Mouse (Mus musculus) intestine, embryonic 16.5 days (tissue): ENCODE results near the gene Ndufa11. TPM values are rescaled to one million over a fixed set of nuclear protein-coding genes. Genes with fewer than 3 reads are reported as not detected.
A peak's percentile ranks its signal among the peaks of the same experiment; 100 is the strongest.

Source experiments
- ATAC-seq: fragments of 200-750 bp; cut with Nextera tagmentation; 2 replicates; pipeline ENCODE4 v1.8.0; 2017; ENCODE audit warnings: moderate TSS enrichment, moderate library complexity
- H3K27ac ChIP-seq: fragments of 300-500 bp; sonication (generic); 2 replicates; pipeline ENCODE4 v1.5.1; 2014; ENCODE audit warnings: mild to moderate bottlenecking, low read length
- H3K27me3 ChIP-seq: fragments of 300-500 bp; sonication (generic); replicated peaks from 2 replicates; pipeline ENCODE4 v1.6.1; 2014; ENCODE audit warnings: low read length, control low read depth, mixed read lengths; ENCODE audit not compliant: control insufficient read depth, insufficient read depth
- H3K36me3 ChIP-seq: fragments of 300-500 bp; sonication (generic); 2 replicates; pipeline ENCODE4 v1.6.1; 2014; ENCODE audit warnings: low read length, control low read depth; ENCODE audit not compliant: control insufficient read depth, insufficient read depth
- H3K4me1 ChIP-seq: fragments of 300-500 bp; sonication (generic); 2 replicates; pipeline ENCODE4 v1.6.1; 2014; ENCODE audit warnings: low read length, control low read depth, mixed read lengths; ENCODE audit not compliant: control insufficient read depth, insufficient read depth
- H3K4me2 ChIP-seq: fragments of 300-500 bp; sonication (generic); 2 replicates; pipeline ENCODE4 v1.6.1; 2014; ENCODE audit warnings: low read depth, low read length, control low read depth
- H3K4me3 ChIP-seq: fragments of 300-500 bp; sonication (generic); 2 replicates; pipeline ENCODE4 v1.5.1; 2014; ENCODE audit warnings: mild to moderate bottlenecking, low read length
- H3K9ac ChIP-seq: fragments of 300-500 bp; sonication (generic); 2 replicates; pipeline ENCODE4 v1.6.1; 2014; ENCODE audit warnings: low read depth, low read length
- H3K9me3 ChIP-seq: fragments of 300-500 bp; sonication (generic); 2 replicates; pipeline ENCODE4 v1.6.1; 2016; ENCODE audit warnings: low read length, control low read depth; ENCODE audit not compliant: control insufficient read depth
- whole genome bisulfite sequencing: fragments of 180-500 bp; shearing (Covaris S2); extraction: QIAGEN DNeasy Blood & Tissue Kit; methylation state at CpG from one replicate; pipeline ENCODE4 v1.1.7; 2014; 5-methylcytosine and 5-hydroxymethylcytosine counted together
- polyA plus RNA-seq: library from polyadenylated mRNA; unstranded; fragments of >200 nt; fragmentation: Nextera tagmentation; extraction: Ambion mirVana; gene quantifications from 2 replicates; pipeline ENCODE4 v1.2.1, GENCODE M21; 2015

The Ndufa11 gene
- polyA plus RNA-seq, 1 experiment from 2014 or later: 530 TPM

- Histone ChIP-seq H3K27ac (no peak overlapping the region), H3K4me1 (peaks cover 32% of the 10 kb centered on the region), H3K27me3 (peaks cover 32% of the 10 kb centered on the region), H3K9me3 (no peaks in the 10 kb centered on the region), H3K4me2 (no peak overlapping the region), H3K4me3 (no peak overlapping the region), H3K36me3 (no peaks in the 10 kb centered on the region), H3K9ac (no peak overlapping the region)
- WGBS: 30% methylated on average over 15 of the region's 15 CpGs
- no peak for ATAC-seq
Measured at GRCm38 (mm10) chr17:56753452-56753851, 35.9 kb downstream of the Ndufa11 start.

GRCm38 (mm10) chr17:56754271-56755185 lies 37.0 kb downstream of the Ndufa11 start:
- peaks cover 32% of the 10 kb centered on the region for H3K4me1 ChIP-seq
- H3K4me2 ChIP-seq: peak overlapping the region; percentile 40
- H3K27ac ChIP-seq: no peak overlapping the region
- H3K27me3 ChIP-seq: peaks cover 32% of the 10 kb centered on the region
- peak overlapping the region; percentile 36 for H3K9ac ChIP-seq
- no peaks in the 10 kb centered on the region for H3K9me3 ChIP-seq
- peak overlapping the region; percentile 20 for H3K4me3 ChIP-seq
- H3K36me3 ChIP-seq: no peaks in the 10 kb centered on the region
- WGBS: 19% methylated on average over 36 of the region's 36 CpGs
- ATAC-seq: 0 out of 2 replicates have a peak, but pooled peaks have one; percentile 8

- peaks cover 38% of the 10 kb centered on the region for H3K4me1 ChIP-seq
- no peak overlapping the region for H3K27ac ChIP-seq
- peak overlapping the region; percentile 65 for H3K4me3 ChIP-seq
- H3K4me2 ChIP-seq: peak overlapping the region; percentile 100
- peak overlapping the region; percentile 80 for H3K9ac ChIP-seq
- peak; percentile 25 for ATAC-seq
- 1% methylated on average over 47 of the region's 51 CpGs for WGBS
- H3K27me3 ChIP-seq: peaks cover 30% of the 10 kb centered on the region
- no peaks in the 10 kb centered on the region for H3K36me3 ChIP-seq
- H3K9me3 ChIP-seq: no peaks in the 10 kb centered on the region
Measured at GRCm38 (mm10) chr17:56756703-56757399, 39.3 kb downstream of the Ndufa11 start.

GRCm38 (mm10) chr17:56757416-56758123 lies 40.0 kb downstream of the Ndufa11 start, which contains the start of gene Nrtn:
Gene Nrtn, minus strand, starts transcription at chr17:56757530.
- H3K9ac ChIP-seq: peak within 1 kb of the TSS; percentile 80
- ATAC-seq: peak; percentile 69
- peaks cover 43% of the 10 kb centered on the region for H3K4me1 ChIP-seq
- H3K9me3 ChIP-seq: no peaks in the 10 kb centered on the region
- H3K36me3 ChIP-seq: no peaks in the 10 kb centered on the region
- peak within 1 kb of the TSS; percentile 65 for H3K4me3 ChIP-seq
- H3K4me2 ChIP-seq: peak within 1 kb of the TSS; percentile 100
- H3K27me3 ChIP-seq: peaks cover 24% of the 10 kb centered on the region
- WGBS: under 1% methylated on average over 45 of the region's 48 CpGs
- H3K27ac ChIP-seq: peak within 1 kb of the TSS; percentile 18; the same call in 1 of the 2 replicates

GRCm38 (mm10) chr17:56758132-56758531 lies 40.6 kb downstream of the Ndufa11 start:
- H3K9ac ChIP-seq: peak overlapping the region; percentile 80; the same call in 1 of the 2 replicates
- ATAC-seq: no peak
- H3K4me1 ChIP-seq: peaks cover 48% of the 10 kb centered on the region
- H3K9me3 ChIP-seq: no peaks in the 10 kb centered on the region
- peak overlapping the region; percentile 100 for H3K4me2 ChIP-seq
- peaks cover 20% of the 10 kb centered on the region for H3K27me3 ChIP-seq
- H3K4me3 ChIP-seq: no peak overlapping the region
- 3% methylated on average over 12 of the region's 12 CpGs for WGBS
- no peaks in the 10 kb centered on the region for H3K36me3 ChIP-seq
- H3K27ac ChIP-seq: no peak overlapping the region

- Histone ChIP-seq H3K9me3 (no peaks in the 10 kb centered on the region), H3K4me1 (peaks cover 43% of the 10 kb centered on the region)
- WGBS: 55% methylated on average over 7 of the region's 7 CpGs
Measured at GRCm38 (mm10) chr17:56759261-56759660, 41.7 kb downstream of the Ndufa11 start.

GRCm38 (mm10) chr17:56761077-56761476 lies 43.5 kb downstream of the Ndufa11 start:
- no peak overlapping the region for H3K4me2 ChIP-seq
- no peak overlapping the region for H3K27ac ChIP-seq
- H3K4me3 ChIP-seq: no peak overlapping the region
- no peak for ATAC-seq
- H3K9ac ChIP-seq: no peak overlapping the region
- peaks cover 37% of the 10 kb centered on the region for H3K4me1 ChIP-seq
- 75% methylated on average over 3 of the region's 3 CpGs for WGBS
- no peaks in the 10 kb centered on the region for H3K9me3 ChIP-seq
- H3K27me3 ChIP-seq: no peaks in the 10 kb centered on the region; the same call in 1 of the 2 replicates
- H3K36me3 ChIP-seq: no peaks in the 10 kb centered on the region

More at GRCm38 (mm10) chr17:56759261-56759660, 41.7 kb downstream of the Ndufa11 start:
- no peak overlapping the region for H3K4me2 ChIP-seq
- H3K4me3 ChIP-seq: no peak overlapping the region
- peaks cover 11% of the 10 kb centered on the region for H3K27me3 ChIP-seq
- H3K27ac ChIP-seq: no peak overlapping the region
- no peaks in the 10 kb centered on the region for H3K36me3 ChIP-seq
- H3K9ac ChIP-seq: no peak overlapping the region
- ATAC-seq: no peak

GRCm38 (mm10) chr17:56761991-56762410 lies 44.4 kb downstream of the Ndufa11 start:
- Histone ChIP-seq H3K4me2 (peak overlapping the region; percentile 79), H3K27ac (peak overlapping the region; percentile 78), H3K27me3 (no peaks in the 10 kb centered on the region), H3K4me1 (peaks cover 33% of the 10 kb centered on the region), H3K9me3 (no peaks in the 10 kb centered on the region), H3K9ac (peak overlapping the region; percentile 79), H3K4me3 (peak overlapping the region; percentile 62), H3K36me3 (peaks cover 7% of the 10 kb centered on the region; the same call in 1 of the 2 replicates)
- WGBS: under 1% methylated on average over 28 of the region's 28 CpGs
- ATAC-seq: peak; percentile 42
